Mouse (Mus musculus) liver, adult 2 months (tissue): ENCODE results near the gene 4931428L18Rik. TPM values are rescaled to one million over a fixed set of nuclear protein-coding genes. Genes with fewer than 3 reads are reported as not detected.

ENCODE experiments used
- DNase-seq: peaks from one replicate; pipeline ENCODE4 v3.0.0-alpha.2; 2011; ENCODE audit warnings: low read depth, low spot score; ENCODE audit errors: extremely low read depth
- H3K27ac ChIP-seq: fragments of 200-500 bp; replicated peaks from 2 replicates; pipeline ENCODE4 v1.5.1; 2012; ENCODE audit warnings: low read depth, mild to moderate bottlenecking, control low read depth, inconsistent platforms, low read length; ENCODE audit not compliant: insufficient read depth
- H3K27me3 ChIP-seq: fragments of 200-500 bp; 2 replicates; pipeline ENCODE4 v1.6.1; 2012; ENCODE audit warnings: mild to moderate bottlenecking, moderate library complexity, low read length, inconsistent platforms; ENCODE audit not compliant: control insufficient read depth, insufficient read depth
- H3K36me3 ChIP-seq: fragments of 200-500 bp; 2 replicates; pipeline ENCODE4 v1.6.1; 2012; ENCODE audit warnings: low read length, inconsistent platforms; ENCODE audit not compliant: control insufficient read depth, insufficient read depth
- H3K4me1 ChIP-seq: fragments of 200-500 bp; 2 replicates; pipeline ENCODE4 v1.6.1; 2011; ENCODE audit warnings: low read length; ENCODE audit not compliant: control insufficient read depth, insufficient read depth
- H3K4me3 ChIP-seq: fragments of 200-500 bp; 2 replicates; pipeline ENCODE4 v1.5.1; 2011; ENCODE audit warnings: low read depth, mild to moderate bottlenecking, control low read depth, low read length, moderate library complexity; ENCODE audit not compliant: insufficient read depth
- H3K79me2 ChIP-seq: fragments of 200-500 bp; 2 replicates; pipeline ENCODE4 v1.6.1; 2012; ENCODE audit warnings: inconsistent platforms, mild to moderate bottlenecking, low read length, moderate library complexity; ENCODE audit not compliant: control insufficient read depth, insufficient read depth
- H3K9ac ChIP-seq: fragments of 200-500 bp; 2 replicates; pipeline ENCODE4 v1.6.1; 2012; ENCODE audit warnings: low read depth, mild to moderate bottlenecking, control low read depth, inconsistent platforms, low read length
- CTCF ChIP-seq: fragments of 200-500 bp; IDR thresholded peaks from 2 replicates; pipeline ENCODE4 v1.5.1; 2011; ENCODE audit warnings: low read depth, low read length, control low read depth
- POLR2A ChIP-seq: fragments of 200-500 bp; IDR thresholded peaks from 2 replicates; pipeline ENCODE4 v1.6.1; 2011; ENCODE audit warnings: low read length, control low read depth; ENCODE audit not compliant: insufficient read depth; ENCODE audit errors: extremely low read depth
- WGBS: fragments of 180-500 bp; shearing (Covaris S2); methylation state at CpG from one replicate; pipeline ENCODE4 v1.1.7; 2018; 5-methylcytosine and 5-hydroxymethylcytosine counted together
- polyA plus RNA-seq: library from polyadenylated mRNA; depleted of rRNA; stranded (reverse); fragments of >200 nt; gene quantifications from 2 replicates; pipeline ENCODE4 v1.2.3, GENCODE M21; 2012
- total RNA-seq: library from RNA; depleted of rRNA; stranded (reverse); fragments of >200 nt; gene quantifications from 2 replicates; pipeline ENCODE4 v1.2.3, GENCODE M21; 2014

4931428L18Rik gene
- total and polyA plus RNA-seq, 2 experiments, result 0.31 to 0.55 TPM

GRCm38 (mm10) chr1:31164527-31165189, 57.8 kb downstream of the 4931428L18Rik start:
- no peak overlapping the region for H3K4me3 ChIP-seq
- no peak overlapping the region for H3K27ac ChIP-seq
- H3K79me2 ChIP-seq, result no peaks in the 10 kb centered on the region
- no peak overlapping the region for H3K9ac ChIP-seq
- WGBS, result 75% methylated on average over 18 of the region's 18 CpGs
- TF ChIP-seq POLR2A, result no peak
- DNase-seq, result no peak
- H3K4me1 ChIP-seq, result no peaks in the 10 kb centered on the region
- no peaks in the 10 kb centered on the region for H3K36me3 ChIP-seq
- H3K27me3 ChIP-seq, result no peaks in the 10 kb centered on the region

GRCm38 (mm10) chr1:31156884-31157283, 65.6 kb downstream of the 4931428L18Rik start:
- H3K79me2 ChIP-seq, result no peaks in the 10 kb centered on the region
- H3K27me3 ChIP-seq, result no peaks in the 10 kb centered on the region
- DNase-seq, result no peak
- H3K9ac ChIP-seq, result no peak overlapping the region
- no peak overlapping the region for H3K27ac ChIP-seq
- 63% methylated on average over 2 of the region's 2 CpGs for WGBS
- H3K36me3 ChIP-seq, result no peaks in the 10 kb centered on the region
- no peak overlapping the region for H3K4me3 ChIP-seq
- H3K4me1 ChIP-seq, result no peaks in the 10 kb centered on the region
- TF ChIP-seq POLR2A, result no peak
- TF ChIP-seq CTCF, result no peak

GRCm38 (mm10) chr1:31156185-31156584, 66.3 kb downstream of the 4931428L18Rik start:
- 56% methylated on average over 2 of the region's 2 CpGs for WGBS
- H3K79me2 ChIP-seq, result no peaks in the 10 kb centered on the region
- no peak for TF ChIP-seq POLR2A

GRCm38 (mm10) chr1:31153793-31154349, 68.6 kb downstream of the 4931428L18Rik start:
- peak; percentile 96 for DNase-seq
- Histone ChIP-seq H3K4me3 (no peak overlapping the region), H3K79me2 (no peaks in the 10 kb centered on the region), H3K36me3 (no peaks in the 10 kb centered on the region), H3K27ac (no peak overlapping the region), H3K27me3 (no peaks in the 10 kb centered on the region), H3K4me1 (no peaks in the 10 kb centered on the region), H3K9ac (no peak overlapping the region)
- TF ChIP-seq POLR2A, result no peak
- TF ChIP-seq CTCF, result peak; percentile 69
- 1% methylated on average over 7 of the region's 7 CpGs for WGBS

More at GRCm38 (mm10) chr1:31156185-31156584, 66.3 kb downstream of the 4931428L18Rik start:
- no peak overlapping the region for H3K9ac ChIP-seq
- no peak overlapping the region for H3K4me3 ChIP-seq
- no peaks in the 10 kb centered on the region for H3K4me1 ChIP-seq
- no peaks in the 10 kb centered on the region for H3K36me3 ChIP-seq
- no peak overlapping the region for H3K27ac ChIP-seq
- no peak for DNase-seq
- no peaks in the 10 kb centered on the region for H3K27me3 ChIP-seq

GRCm38 (mm10) chr1:31152799-31153426, 69.6 kb downstream of the 4931428L18Rik start:
- no peaks in the 10 kb centered on the region for H3K79me2 ChIP-seq
- no peak overlapping the region for H3K4me3 ChIP-seq
- peak; percentile 77 for DNase-seq
- no peak overlapping the region for H3K9ac ChIP-seq
- H3K4me1 ChIP-seq, result no peaks in the 10 kb centered on the region
- 14% methylated on average over 2 of the region's 2 CpGs for WGBS
- TF ChIP-seq POLR2A, result no peak
- peak; percentile 69 for TF ChIP-seq CTCF
- no peaks in the 10 kb centered on the region for H3K27me3 ChIP-seq
- no peaks in the 10 kb centered on the region for H3K36me3 ChIP-seq
- no peak overlapping the region for H3K27ac ChIP-seq

GRCm38 (mm10) chr1:31150546-31150945, 71.9 kb downstream of the 4931428L18Rik start:
- Histone ChIP-seq H3K36me3 (no peaks in the 10 kb centered on the region), H3K9ac (no peak overlapping the region), H3K79me2 (no peaks in the 10 kb centered on the region), H3K27me3 (no peaks in the 10 kb centered on the region), H3K27ac (no peak overlapping the region), H3K4me3 (no peak overlapping the region), H3K4me1 (no peaks in the 10 kb centered on the region)
- TF ChIP-seq CTCF (no peak), POLR2A (no peak)
- 62% methylated on average over 3 of the region's 3 CpGs for WGBS
- DNase-seq, result no peak
